Mouse (Mus musculus) pancreas, adult 10 weeks (tissue): ENCODE results near the gene AU018091. TPM values are rescaled to one million over a fixed set of nuclear protein-coding genes. Genes with fewer than 3 reads are reported as not detected.

ENCODE experiments used
- polyA plus RNA-seq: library from polyadenylated mRNA; stranded (reverse); fragments of 350-450 nt; fragmentation: Illumina TruSeq; extraction: RNeasy Lipid Tissue Mini Kit (QIAGEN cat#74804); gene quantifications from one replicate; pipeline ENCODE4 v1.2.3, GENCODE M21; 2015; ENCODE audit warnings: low read depth, low replicate concordance; ENCODE audit not compliant: insufficient read depth

Gene AU018091
- not detected for polyA plus RNA-seq

DNA sequence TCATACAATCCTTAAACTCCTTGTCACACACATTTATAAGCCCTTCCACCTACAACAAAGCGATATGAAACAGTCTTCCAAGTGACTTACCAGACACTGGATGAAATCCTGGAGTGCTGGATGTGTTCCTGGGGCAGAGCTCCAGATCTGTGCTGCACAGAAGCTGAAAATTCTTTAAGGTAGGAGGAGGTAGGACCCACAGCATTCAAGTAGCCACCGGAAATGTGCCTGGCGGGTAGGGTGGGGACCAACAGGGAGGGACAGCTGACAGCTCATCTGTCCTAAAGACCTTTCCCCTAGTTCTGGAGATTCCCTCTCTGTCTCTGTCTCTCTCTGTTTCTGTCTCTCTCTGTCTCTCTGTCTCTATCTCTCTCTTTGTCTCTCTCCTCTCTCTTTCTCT is at the start of gene AU018091:
Gene AU018091, minus strand, starts transcription at position 279 of the 400 bp plus-strand sequence.

Other genes with a start within 250 kb of the AU018091 start
- not detected for gene Nlrp12, start 80.5 kb upstream of the AU018091 start, polyA plus RNA-seq
- 27.3 TPM for gene Myadm, start 119.9 kb upstream of the AU018091 start, polyA plus RNA-seq
- 0.59 TPM for gene Prkcg, start 120.0 kb upstream of the AU018091 start, polyA plus RNA-seq
- gene Cacng7, start 163.8 kb upstream of the AU018091 start, polyA plus RNA-seq = 2.0 TPM
- gene Cacng8, start 221.5 kb upstream of the AU018091 start, polyA plus RNA-seq = not detected